Mouse (Mus musculus): ENCODE results near the gene Dhodh.

DNA sequence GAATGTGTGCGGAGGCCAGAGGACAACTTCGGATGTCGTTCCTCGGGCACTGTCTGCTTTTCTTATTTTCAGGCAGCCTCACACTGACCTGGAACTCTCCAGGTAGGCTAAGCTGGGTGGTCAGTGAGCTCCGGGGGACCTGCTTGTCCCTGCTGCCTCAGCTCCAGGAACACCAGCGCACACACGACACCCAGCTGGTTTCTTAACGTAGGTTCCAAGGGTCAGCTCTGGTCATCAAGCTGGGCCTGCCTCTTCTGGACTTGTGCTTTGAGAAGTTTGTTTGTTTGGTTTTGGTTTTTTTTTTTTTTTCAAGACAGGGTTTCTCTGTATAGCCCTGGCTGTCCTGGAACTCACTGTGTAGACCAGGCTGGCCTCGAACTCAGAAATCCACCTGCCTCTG, 17.6 kb downstream of the Dhodh start:
- TF ChIP-seq CTCF (IDR thresholded peaks at IDR 0.05; ENCODE audit: low read depth) (no peak), EP300 (IDR thresholded peaks at IDR 0.05; ENCODE audit: low read depth) (no peak)
